In genomic region chr9:15506863-15507262, GRCm38 (mm10) we compare ENCODE assay signal across 15 mouse cellular contexts. TPM values are rescaled to one million over a fixed set of nuclear protein-coding genes. Genes with fewer than 3 reads are reported as not detected.
DNase-seq lines count a peak whose midpoint lies in the region; ATAC-seq and TF ChIP-seq lines count a peak whose summit lies in the region.
"Had no signal": no experiment of that assay in that cellular context is flagged by ENCODE, and none has a peak within 500 bp of the region (broad histone marks: within the 10 kb centered on the region; RNA-seq: fewer than 3 reads in every experiment).

No protein-coding gene starts in this region.

- H3K9me3 ChIP-seq in liver, embryonic 12.5 days (replicated peaks), result no peaks in the 10 kb centered on the region
- H3K9me3 ChIP-seq in liver, postnatal 0 days (ENCODE audit: low read length), result no peaks in the 10 kb centered on the region
- H3K9me3 ChIP-seq: embryonic facial prominence, embryonic 12.5 days; G1E; limb, embryonic 12.5 days; megakaryocyte, embryonic 14.5 days had no signal

- peaks cover 56% of the 10 kb centered on the region for H3K4me1 ChIP-seq in liver, embryonic 12.5 days
- H3K4me1 ChIP-seq in liver, postnatal 0 days (ENCODE audit: insufficient read depth), result peaks cover 15% of the 10 kb centered on the region

- no peak for DNase-seq in gastrocnemius, adult 2 months
- no peak for DNase-seq in gastrocnemius, postnatal 36 days
- DNase-seq in liver, postnatal 0 days, result no peak
- peak; percentile 72 for DNase-seq in kidney, adult 11 months
- peak; percentile 72 to 75 for DNase-seq in kidney, postnatal 36 days
- DNase-seq in thymus, postnatal 0 days (ENCODE audit: low spot score), result no peak
- DNase-seq: cerebellum, adult 8-10 months had no signal

- no peak for TF ChIP-seq EP300 in liver, postnatal 0 days (IDR thresholded peaks at IDR 0.05; ENCODE audit: low read depth)

- peaks cover 4% of the 10 kb centered on the region for H3K36me3 ChIP-seq in liver, embryonic 12.5 days
- no peaks in the 10 kb centered on the region for H3K36me3 ChIP-seq in liver, postnatal 0 days (replicated peaks; ENCODE audit: insufficient read depth, low read length)
- H3K36me3 ChIP-seq: embryonic facial prominence, embryonic 12.5 days; G1E had no signal

- no peak for ATAC-seq in liver, embryonic 12.5 days
- ATAC-seq in liver, postnatal 0 days, result no peak
- ATAC-seq in megakaryocyte progenitor cell, adult 5-6 weeks (replicated peaks; ENCODE audit: poor library complexity), result no peak
- ATAC-seq: forebrain, embryonic 14.5 days; hindbrain, postnatal 0 days had no signal

- H3K4me2 ChIP-seq in liver, embryonic 12.5 days, result no peak overlapping the region
- no peak overlapping the region for H3K4me2 ChIP-seq in liver, postnatal 0 days (ENCODE audit: low read depth, low read length)
- H3K4me2 ChIP-seq: embryonic facial prominence, embryonic 12.5 days; limb, embryonic 12.5 days had no signal

- intact Hi-C loops in gastrocnemius, adult 2 months (cut with DNase I), result no loop called here
- intact Hi-C loops in gastrocnemius, postnatal 36 days (cut with DNase I), result no loop called here

- WGBS in liver, embryonic 12.5 days (ENCODE audit: insufficient replicate concordance), result 73% methylated on average over 3 of the region's 3 CpGs
- 61% methylated on average over 3 of the region's 3 CpGs for WGBS in liver, postnatal 0 days (ENCODE audit: insufficient replicate concordance)

- H3K27ac ChIP-seq in gastrocnemius, adult 2 months, result peak overlapping the region; percentile 85
- H3K27ac ChIP-seq in liver, embryonic 12.5 days, result 0 out of 2 replicates have a peak overlapping the region, but pooled peaks have one; percentile 20
- no peak overlapping the region for H3K27ac ChIP-seq in liver, postnatal 0 days (ENCODE audit: low read depth)
- H3K27ac ChIP-seq: embryonic facial prominence, embryonic 12.5 days; hindbrain, postnatal 0 days; limb, embryonic 12.5 days had no signal

- H3K4me3 ChIP-seq in gastrocnemius, adult 2 months, result peak overlapping the region; percentile 37; the same call in 1 of the 2 replicates
- H3K4me3 ChIP-seq in liver, embryonic 12.5 days, result no peak overlapping the region
- no peak overlapping the region for H3K4me3 ChIP-seq in liver, postnatal 0 days (ENCODE audit: low read depth, low read length)
- H3K4me3 ChIP-seq: embryonic facial prominence, embryonic 12.5 days; limb, embryonic 12.5 days; megakaryocyte, embryonic 14.5 days had no signal

- no peak overlapping the region for H3K9ac ChIP-seq in liver, embryonic 12.5 days
- H3K9ac ChIP-seq in liver, postnatal 0 days (replicated peaks), result no peak overlapping the region
- H3K9ac ChIP-seq: embryonic facial prominence, embryonic 12.5 days; limb, embryonic 12.5 days had no signal

- no peak for TF ChIP-seq CTCF in gastrocnemius, adult 2 months (IDR thresholded peaks at IDR 0.05)
- no peak for TF ChIP-seq CTCF in liver, postnatal 0 days (IDR thresholded peaks at IDR 0.05; ENCODE audit: low read depth)

- H3K27me3 ChIP-seq in liver, embryonic 12.5 days (replicated peaks), result no peaks in the 10 kb centered on the region
- no peaks in the 10 kb centered on the region for H3K27me3 ChIP-seq in liver, postnatal 0 days (ENCODE audit: insufficient read depth, low read length)
- H3K27me3 ChIP-seq: embryonic facial prominence, embryonic 12.5 days; limb, embryonic 12.5 days had no signal

RNA-seq across cellular contexts. Expression of gene Smco4, which starts 13.6 kb away (rescaled TPM):
- total RNA-seq in gastrocnemius, adult 2 months (2021), result 10 to 100 TPM in 1 of 2 experiments, 1 to 10 TPM in 1; 6.8 to 15.0 TPM
- 1 to 10 TPM; 8.2 to 9.0 TPM for total RNA-seq in gastrocnemius, postnatal 36 days (2021)
- 1.1 and 1.6 TPM in 2 replicates for polyA plus RNA-seq in liver, embryonic 12.5 days (2016; fragmentation: Nextera tagmentation; extraction: Ambion mirVana)
- 0.96 and 1.3 TPM in 2 replicates for polyA plus RNA-seq in liver, postnatal 0 days (2015; fragmentation: Nextera tagmentation; extraction: Ambion mirVana)
- 18.1 and 20.4 TPM in 2 replicates for total RNA-seq in megakaryocyte progenitor cell, adult 5-6 weeks (2015)
- total RNA-seq in megakaryocyte progenitor cell, adult 5-6 weeks (2017), result 5.0 and 8.0 TPM in 2 replicates
- 2.3 and 2.4 TPM in 2 replicates for polyA plus RNA-seq in thymus, postnatal 0 days (2015; fragmentation: Nextera tagmentation; extraction: Ambion mirVana)
- polyA plus RNA-seq: G1E had no signal

Comparison
In these comparisons a context has a peak if more than half of its experiments do, and no peak if none do; other contexts are left out.
1. DNase-seq: peak in kidney, adult 11 months (single experiment) and kidney, postnatal 36 days (2 of 2); none in gastrocnemius, adult 2 months (single experiment), gastrocnemius, postnatal 36 days (0 of 2), liver, postnatal 0 days (single experiment) and thymus, postnatal 0 days (single experiment).